Mouse (Mus musculus): ENCODE measurements around the gene Gap43. TPM values are rescaled to one million over a fixed set of nuclear protein-coding genes. Genes with fewer than 3 reads are reported as not detected.
A peak's percentile ranks its signal among the peaks of the same experiment; 100 is the strongest.
"Not testable (repeated sequence)": the region's sequence is repeated elsewhere in the genome, so short reads cannot be mapped to it uniquely, and the experiment has no call there.

The Gap43 gene
- polyA plus RNA-seq, 1 experiment from 2014 or later: 26.8 TPM

GRCm38 (mm10) chr16:42265185-42265584, 75.3 kb downstream of the Gap43 start:
- Histone ChIP-seq H3K4me1 (replicated peaks) (peaks cover 6% of the 10 kb centered on the region), H3K36me3 (no peaks in the 10 kb centered on the region), H3K27ac (no peak overlapping the region), H3K27me3 (no peaks in the 10 kb centered on the region), H3K4me2 (no peak overlapping the region), H3K4me3 (replicated peaks) (no peak overlapping the region), H3K9ac (replicated peaks) (no peak overlapping the region), H3K9me3 (no peaks in the 10 kb centered on the region)
- 86% methylated on average over 3 of the region's 3 CpGs for whole genome bisulfite sequencing
- no peak for ATAC-seq (ENCODE audit: insufficient number of reproducible peaks, insufficient read depth, low FRiP score, low TSS enrichment, low read depth)

DNA sequence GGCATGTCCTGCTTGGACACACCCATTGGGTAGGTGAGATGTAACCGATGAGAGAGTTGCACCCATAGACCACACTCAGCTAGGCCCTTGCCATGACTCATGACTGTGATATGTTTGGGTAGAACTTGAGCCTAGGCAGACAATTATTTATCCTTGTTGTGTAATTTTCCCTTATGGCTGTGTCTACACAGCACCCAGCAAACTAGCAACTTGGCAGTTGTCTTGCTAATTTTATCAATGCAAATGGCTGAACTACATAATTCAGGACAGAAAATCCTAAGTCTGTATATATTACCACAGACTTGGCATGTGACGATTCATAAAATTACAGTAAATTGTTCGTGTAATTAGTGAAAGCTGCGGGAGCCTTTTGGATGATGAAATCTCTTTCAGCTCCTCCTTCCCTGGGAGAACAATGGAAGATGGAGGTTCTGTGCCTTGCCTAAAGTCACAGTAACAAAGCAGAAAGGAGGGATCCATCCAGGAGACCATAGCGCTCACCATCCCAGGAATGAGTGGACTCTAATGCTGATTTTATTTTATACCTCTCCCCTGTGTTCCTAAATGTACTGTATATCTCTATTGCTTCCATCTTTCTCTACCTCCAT, 77.4 kb downstream of the Gap43 start:
- Histone ChIP-seq H3K4me1 (replicated peaks) (no peaks in the 10 kb centered on the region), H3K9ac (replicated peaks) (no peak overlapping the region), H3K4me2 (no peak overlapping the region), H3K9me3 (no peaks in the 10 kb centered on the region), H3K36me3 (no peaks in the 10 kb centered on the region), H3K4me3 (replicated peaks) (no peak overlapping the region), H3K27me3 (no peaks in the 10 kb centered on the region), H3K27ac (no peak overlapping the region)
- 90% methylated on average over 5 of the region's 5 CpGs for WGBS
- no peak for ATAC-seq (ENCODE audit: insufficient number of reproducible peaks, insufficient read depth, low FRiP score, low TSS enrichment, low read depth)

DNA sequence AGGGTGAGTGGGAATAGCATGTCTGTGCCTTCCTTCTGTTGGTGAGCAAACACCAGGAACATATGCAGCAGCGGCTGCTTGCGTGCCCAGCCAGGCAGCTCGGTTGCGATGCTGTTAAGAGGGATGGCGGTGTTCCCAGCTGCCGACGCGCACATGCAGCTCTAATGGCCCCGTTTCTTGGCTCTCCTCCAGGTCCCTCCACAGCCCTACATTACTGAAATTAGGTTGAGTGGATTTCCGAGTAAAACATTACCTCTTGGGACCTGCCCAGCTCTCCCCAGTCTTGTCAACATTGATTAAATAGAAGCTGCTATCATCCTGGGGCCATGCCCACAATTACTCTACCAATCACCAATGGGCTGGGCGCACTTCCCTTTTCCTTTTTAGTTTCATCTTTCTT, 84.8 kb downstream of the Gap43 start:
- Histone ChIP-seq H3K27ac (no peak overlapping the region), H3K9me3 (no peaks in the 10 kb centered on the region), H3K4me2 (no peak overlapping the region), H3K9ac (replicated peaks) (no peak overlapping the region), H3K36me3 (no peaks in the 10 kb centered on the region), H3K27me3 (no peaks in the 10 kb centered on the region), H3K4me1 (replicated peaks) (no peaks in the 10 kb centered on the region), H3K4me3 (replicated peaks) (no peak overlapping the region)
- WGBS: 82% methylated on average over 11 of the region's 11 CpGs
- no peak for ATAC-seq (ENCODE audit: insufficient number of reproducible peaks, insufficient read depth, low FRiP score, low TSS enrichment, low read depth)

DNA sequence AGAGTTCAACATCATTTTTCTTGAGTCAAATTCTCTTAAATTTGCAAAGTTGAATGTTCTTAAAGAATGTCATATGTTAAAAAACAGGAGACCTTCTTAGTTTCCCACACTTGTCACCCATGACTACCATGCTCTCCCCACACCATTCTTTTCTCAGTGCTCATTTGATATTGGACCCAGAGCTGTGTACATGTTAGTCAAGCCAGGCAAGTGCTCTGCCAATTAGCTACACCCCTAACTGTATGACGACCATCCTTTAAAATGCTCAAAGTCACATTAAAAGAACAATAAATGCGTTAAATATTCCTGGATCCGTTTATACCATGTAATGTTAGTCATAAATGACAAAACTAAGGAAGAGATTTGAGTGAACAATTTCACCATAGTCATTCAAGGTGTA, 85.2 kb downstream of the Gap43 start:
- Histone ChIP-seq H3K4me2 (no peak overlapping the region), H3K4me3 (replicated peaks) (no peak overlapping the region), H3K9me3 (no peaks in the 10 kb centered on the region), H3K27me3 (no peaks in the 10 kb centered on the region), H3K9ac (replicated peaks) (no peak overlapping the region), H3K36me3 (no peaks in the 10 kb centered on the region), H3K27ac (no peak overlapping the region), H3K4me1 (replicated peaks) (no peaks in the 10 kb centered on the region)
- ATAC-seq (ENCODE audit: insufficient number of reproducible peaks, insufficient read depth, low FRiP score, low TSS enrichment, low read depth): no peak
- WGBS: 79% methylated on average over 3 of the region's 3 CpGs

- Histone ChIP-seq H3K9ac (replicated peaks) (no peak overlapping the region), H3K4me2 (no peak overlapping the region), H3K4me3 (replicated peaks) (no peak overlapping the region), H3K36me3 (no peaks in the 10 kb centered on the region), H3K27me3 (no peaks in the 10 kb centered on the region), H3K4me1 (replicated peaks) (no peaks in the 10 kb centered on the region), H3K9me3 (no peaks in the 10 kb centered on the region), H3K27ac (no peak overlapping the region)
- no peak for ATAC-seq (ENCODE audit: insufficient number of reproducible peaks, insufficient read depth, low FRiP score, low TSS enrichment, low read depth)
- 80% methylated on average over 5 of the region's 5 CpGs for WGBS
Observed at GRCm38 (mm10) chr16:42252252-42252651, 88.2 kb downstream of the Gap43 start.

DNA sequence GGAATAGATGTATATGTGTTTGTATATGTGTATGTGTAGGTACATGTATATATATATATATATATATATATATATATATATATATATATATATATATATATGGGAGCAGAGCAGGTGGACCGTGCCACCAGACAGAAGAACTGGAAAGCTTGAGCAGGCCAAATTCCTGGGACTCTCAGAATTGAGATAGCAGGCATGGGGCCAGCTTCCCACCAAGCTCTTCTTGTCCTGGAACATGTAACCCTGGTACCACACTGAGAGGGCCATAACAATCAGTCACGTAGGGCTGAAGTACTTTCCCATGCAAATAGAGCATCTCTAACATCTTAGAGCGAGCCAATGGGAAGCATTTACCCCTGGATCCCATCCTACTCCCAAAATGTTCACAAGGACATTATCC, 96.3 kb downstream of the Gap43 start:
- H3K27ac ChIP-seq; H3K9ac ChIP-seq (replicated peaks); H3K4me2 ChIP-seq; H3K27me3 ChIP-seq; H3K9me3 ChIP-seq; H3K4me3 ChIP-seq (replicated peaks); ATAC-seq (ENCODE audit: insufficient number of reproducible peaks, insufficient read depth, low FRiP score, low TSS enrichment, low read depth); H3K4me1 ChIP-seq (replicated peaks); H3K36me3 ChIP-seq: not testable (repeated sequence)
- 79% methylated on average over 3 of the region's 3 CpGs for WGBS

GRCm38 (mm10) chr16:42231306-42231705, 109.1 kb downstream of the Gap43 start:
- H3K9me3 ChIP-seq: no peaks in the 10 kb centered on the region
- H3K4me3 ChIP-seq (replicated peaks): no peak overlapping the region
- no peak overlapping the region for H3K9ac ChIP-seq (replicated peaks)
- no peaks in the 10 kb centered on the region for H3K36me3 ChIP-seq
- no peak overlapping the region for H3K4me2 ChIP-seq
- no peaks in the 10 kb centered on the region for H3K4me1 ChIP-seq (replicated peaks)
- 70% methylated on average over 4 of the region's 4 CpGs for WGBS
- H3K27ac ChIP-seq: no peak overlapping the region
- ATAC-seq (ENCODE audit: insufficient number of reproducible peaks, insufficient read depth, low FRiP score, low TSS enrichment, low read depth): no peak
- no peaks in the 10 kb centered on the region for H3K27me3 ChIP-seq

Small RNA genes lying within 50 kb of the gene (microRNA-seq; reads per million reads assigned to microRNA genes)
- 21.9 reads per million, percentile 34 among the genes with 10 or more reads in this experiment for gene Mir6540
